Mouse (Mus musculus) heart, adult 2 months (tissue): Measurements from ENCODE around the gene Ppm1h. TPM values are rescaled to one million over a fixed set of nuclear protein-coding genes. Genes with fewer than 3 reads are reported as not detected.
A peak's percentile ranks its signal among the peaks of the same experiment; 100 is the strongest.

Experiments
- DNase-seq, 2 experiments: peaks; one replicate each; pipeline ENCODE4 v3.0.0; 2021
- H3K27ac ChIP-seq: fragments of 200-600 bp; 2 replicates; pipeline ENCODE4 v1.8.1; 2022
- H3K27me3 ChIP-seq: fragments of 200-500 bp; 2 replicates; pipeline ENCODE4 v1.6.1; 2012; ENCODE audit warnings: mild to moderate bottlenecking, low read length, inconsistent platforms, mixed read lengths; ENCODE audit not compliant: control insufficient read depth, insufficient read depth
- H3K36me3 ChIP-seq: fragments of 200-500 bp; 2 replicates; pipeline ENCODE4 v1.6.1; 2012; ENCODE audit warnings: low read length, inconsistent platforms; ENCODE audit not compliant: control insufficient read depth, insufficient read depth
- H3K4me1 ChIP-seq: fragments of 200-500 bp; 2 replicates; pipeline ENCODE4 v1.6.1; 2011; ENCODE audit warnings: low read length; ENCODE audit not compliant: control insufficient read depth, insufficient read depth
- H3K4me3 ChIP-seq: fragments of 200-600 bp; 2 replicates; pipeline ENCODE4 v1.8.1; 2022
- H3K79me2 ChIP-seq: fragments of 200-500 bp; replicated peaks from 2 replicates; pipeline ENCODE4 v1.6.1; 2012; ENCODE audit warnings: mild to moderate bottlenecking, inconsistent platforms, low read length, moderate library complexity, mixed read lengths; ENCODE audit not compliant: control insufficient read depth, insufficient read depth
- H3K9ac ChIP-seq: fragments of 200-500 bp; 2 replicates; pipeline ENCODE4 v1.6.1; 2012; ENCODE audit warnings: low read depth, mild to moderate bottlenecking, control low read depth, inconsistent platforms, low read length, mixed read lengths
- CTCF ChIP-seq: fragments of 200-600 bp; IDR thresholded peaks from 2 replicates; pipeline ENCODE4 v1.8.1; 2022; ENCODE audit warnings: antibody characterized with exemption, mild to moderate bottlenecking, moderate library complexity
- EP300 ChIP-seq: fragments of 200-500 bp; IDR thresholded peaks from 2 replicates; pipeline ENCODE4 v1.6.1; 2011; ENCODE audit warnings: low read depth, low read length, control low read depth; ENCODE audit not compliant: insufficient read depth
- POLR2A ChIP-seq: fragments of 200-500 bp; IDR thresholded peaks from 2 replicates; pipeline ENCODE4 v1.6.1; 2011; ENCODE audit warnings: mild to moderate bottlenecking, low read depth, low read length, control low read depth; ENCODE audit not compliant: insufficient read depth
- WGBS: fragments of 180-500 bp; shearing (Covaris S2); methylation state at CpG from one replicate; pipeline ENCODE4 v1.1.7; 2018; 5-methylcytosine and 5-hydroxymethylcytosine counted together
- intact Hi-C: fragments of 180-260 bp; cut with DNase I; formaldehyde crosslinking; loops from one replicate; pipeline ENCODE4 v1.15.1; 2025
- polyA plus RNA-seq: library from polyadenylated mRNA; depleted of rRNA; stranded (reverse); fragments of >200 nt; gene quantifications from 2 replicates; pipeline ENCODE4 v1.2.3, GENCODE M21; 2012
- total RNA-seq, 2 experiments: library from RNA; stranded (reverse); gene quantifications; 2 replicates each; pipeline ENCODE4 v1.2.3; 2021

Gene Ppm1h
- total and polyA plus RNA-seq, 3 experiments: 4.5 to 7.8 (median 6.4) TPM

GRCm38 (mm10) chr10:122808186-122808585 is 129.6 kb downstream of the Ppm1h start:
- Histone ChIP-seq H3K4me3 (no peak overlapping the region), H3K79me2 (no peaks in the 10 kb centered on the region), H3K9ac (no peak overlapping the region), H3K27ac (peak overlapping the region; percentile 63; the same call in 1 of the 2 replicates), H3K36me3 (peaks cover 3% of the 10 kb centered on the region), H3K4me1 (peaks cover 5% of the 10 kb centered on the region), H3K27me3 (no peaks in the 10 kb centered on the region)
- 62% methylated on average over 4 of the region's 4 CpGs for WGBS
- intact Hi-C loops: loop anchor here (5.0 kb wide), 2 partner anchors 89 to 104 kb away; no protein-coding TSS in a partner anchor
- no peak for TF ChIP-seq POLR2A
- TF ChIP-seq EP300: no peak
- TF ChIP-seq CTCF: no peak
- no peak for DNase-seq

GRCm38 (mm10) chr10:122809851-122810250 is 131.3 kb downstream of the Ppm1h start:
- Histone ChIP-seq H3K36me3 (peaks cover 3% of the 10 kb centered on the region), H3K27me3 (no peaks in the 10 kb centered on the region), H3K4me1 (peaks cover 5% of the 10 kb centered on the region), H3K79me2 (no peaks in the 10 kb centered on the region), H3K27ac (no peak overlapping the region), H3K4me3 (no peak overlapping the region), H3K9ac (no peak overlapping the region)
- 93% methylated on average over 8 of the region's 8 CpGs for WGBS
- intact Hi-C loops: loop anchor here (5.0 kb wide), 2 partner anchors 87 to 102 kb away; no protein-coding TSS in a partner anchor
- TF ChIP-seq POLR2A (no peak), CTCF (no peak), EP300 (no peak)
- DNase-seq: no peak

GRCm38 (mm10) chr10:122815094-122815493 is 136.5 kb downstream of the Ppm1h start:
- 33% methylated on average over 14 of the region's 14 CpGs for WGBS

GRCm38 (mm10) chr10:122817741-122818140 is 139.2 kb downstream of the Ppm1h start:
- no peak overlapping the region for H3K9ac ChIP-seq
- H3K79me2 ChIP-seq: no peaks in the 10 kb centered on the region
- no peaks in the 10 kb centered on the region for H3K27me3 ChIP-seq
- peaks cover 1% of the 10 kb centered on the region for H3K4me1 ChIP-seq
- H3K4me3 ChIP-seq: no peak overlapping the region
- intact Hi-C loops: no loop called here
- no peaks in the 10 kb centered on the region for H3K36me3 ChIP-seq
- DNase-seq: no peak
- TF ChIP-seq CTCF: no peak
- no peak for TF ChIP-seq EP300
- TF ChIP-seq POLR2A: no peak
- WGBS: 76% methylated on average over 8 of the region's 8 CpGs
- no peak overlapping the region for H3K27ac ChIP-seq

More at GRCm38 (mm10) chr10:122815094-122815493, 136.5 kb downstream of the Ppm1h start:
- no peak overlapping the region for H3K4me3 ChIP-seq
- intact Hi-C loops: loop anchor here (2.0 kb wide), 1 partner anchor 174 kb away; no protein-coding TSS in a partner anchor
- no peak for TF ChIP-seq EP300
- no peak for TF ChIP-seq POLR2A
- TF ChIP-seq CTCF: no peak
- no peaks in the 10 kb centered on the region for H3K79me2 ChIP-seq
- H3K27ac ChIP-seq: peak overlapping the region; percentile 19; the same call in 1 of the 2 replicates
- DNase-seq: peak; percentile 64 to 84
- no peaks in the 10 kb centered on the region for H3K36me3 ChIP-seq
- H3K27me3 ChIP-seq: no peaks in the 10 kb centered on the region
- peaks cover 1% of the 10 kb centered on the region for H3K4me1 ChIP-seq
- H3K9ac ChIP-seq: 0 out of 2 replicates have a peak overlapping the region, but pooled peaks have one; percentile 25

GRCm38 (mm10) chr10:122819808-122820207 is 141.2 kb downstream of the Ppm1h start:
- Histone ChIP-seq H3K27me3 (no peaks in the 10 kb centered on the region), H3K9ac (no peak overlapping the region), H3K4me1 (peaks cover 1% of the 10 kb centered on the region), H3K4me3 (no peak overlapping the region), H3K36me3 (no peaks in the 10 kb centered on the region), H3K27ac (no peak overlapping the region), H3K79me2 (no peaks in the 10 kb centered on the region)
- TF ChIP-seq EP300 (no peak), POLR2A (no peak), CTCF (no peak)
- intact Hi-C loops: loop anchor here (5.0 kb wide), 1 partner anchor 37 kb away; no protein-coding TSS in a partner anchor
- WGBS: 94% methylated on average over 6 of the region's 6 CpGs
- no peak for DNase-seq

- Histone ChIP-seq H3K4me3 (no peak overlapping the region), H3K9ac (no peak overlapping the region), H3K36me3 (no peaks in the 10 kb centered on the region), H3K79me2 (no peaks in the 10 kb centered on the region), H3K4me1 (peaks cover 1% of the 10 kb centered on the region), H3K27ac (no peak overlapping the region), H3K27me3 (no peaks in the 10 kb centered on the region)
- WGBS: 83% methylated on average over 6 of the region's 6 CpGs
- DNase-seq: no peak
- intact Hi-C loops: loop anchor here (5.0 kb wide), 1 partner anchor 36 kb away; no protein-coding TSS in a partner anchor
- no peak for TF ChIP-seq POLR2A
- no peak for TF ChIP-seq EP300
- no peak for TF ChIP-seq CTCF
Measured at GRCm38 (mm10) chr10:122821549-122821948, 143.0 kb downstream of the Ppm1h start.
